Mouse (Mus musculus): Measurements from ENCODE around the gene Xrra1.

DNA sequence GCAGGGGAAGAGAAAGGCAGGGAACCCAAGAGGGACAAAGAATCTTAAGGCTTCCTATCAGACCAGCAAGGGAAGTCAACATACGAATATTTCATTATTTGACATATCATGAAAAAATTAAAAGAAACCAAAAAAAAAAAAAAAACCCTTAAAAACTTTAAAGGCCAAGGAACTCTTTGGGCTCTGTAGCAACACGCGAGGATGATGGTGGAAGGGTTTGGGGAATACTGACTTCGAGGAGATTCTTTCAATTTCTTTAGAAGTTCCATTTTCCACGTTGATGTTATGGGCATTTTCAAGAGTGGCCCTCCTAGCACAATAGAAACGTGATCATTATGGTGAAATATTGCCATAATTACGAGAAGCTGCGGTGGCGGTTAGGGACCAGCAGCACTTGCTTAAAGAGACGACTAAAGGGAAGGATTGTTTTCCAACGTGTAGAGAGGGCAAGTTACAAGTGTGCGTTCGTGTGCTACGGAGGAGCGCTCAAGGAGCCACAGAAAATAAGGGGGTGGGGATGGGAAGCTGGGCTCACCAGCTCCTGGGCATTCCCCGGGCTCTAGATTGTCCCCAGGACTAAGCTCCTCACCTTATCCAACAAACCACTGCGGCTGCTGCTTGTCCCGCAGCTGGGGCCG lies 622 bp upstream of the Xrra1 start:
- TF ChIP-seq CTCF (IDR thresholded peaks at IDR 0.05; ENCODE audit: borderline replicate concordance, insufficient read depth, low read depth, low read length), result no peak
- TF ChIP-seq POLR2A (IDR thresholded peaks at IDR 0.05; ENCODE audit: borderline replicate concordance, insufficient read depth, low read length), result no peak

Measured in cerebellum, adult 2 months (tissue).